Mouse (Mus musculus) gastrocnemius, postnatal 36 days (tissue): ENCODE measurements at regions not wholly inside any gene's neighbourhood (a gene's known extent, or its start where the extent isn't known, plus 50 kb on each side); places are given as distances from the start of the nearest gene placed in this dataset.

ENCODE experiments used
- DNase-seq, 2 experiments: peaks; one replicate each; pipeline ENCODE4 v3.0.0; 2022
- intact Hi-C: fragments of 180-260 bp; cut with DNase I; formaldehyde crosslinking; loops from one replicate; pipeline ENCODE4 v1.15.1; 2025

DNA sequence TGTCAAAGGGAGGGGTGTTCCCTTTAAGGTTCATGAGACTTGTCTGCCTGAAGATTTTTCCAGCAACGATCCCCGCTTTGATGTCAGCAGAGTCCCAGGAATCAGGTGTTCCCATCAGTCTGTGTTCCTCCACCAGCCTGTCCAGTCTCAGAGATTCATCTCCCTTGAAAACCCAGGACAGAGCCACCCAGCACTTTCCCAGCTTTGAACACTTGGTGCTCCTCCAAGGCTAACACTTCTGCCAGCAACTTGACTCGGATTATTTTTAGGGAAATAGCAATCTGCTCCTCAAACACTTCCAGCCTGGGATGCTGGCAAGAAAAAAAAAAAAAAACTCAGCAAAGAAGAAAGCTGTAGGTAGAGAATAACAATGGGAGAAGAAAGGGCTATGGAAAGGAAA, 170.7 kb downstream of the Dyrk2 start:
- DNase-seq = no peak
- intact Hi-C loops = no loop called here

DNA sequence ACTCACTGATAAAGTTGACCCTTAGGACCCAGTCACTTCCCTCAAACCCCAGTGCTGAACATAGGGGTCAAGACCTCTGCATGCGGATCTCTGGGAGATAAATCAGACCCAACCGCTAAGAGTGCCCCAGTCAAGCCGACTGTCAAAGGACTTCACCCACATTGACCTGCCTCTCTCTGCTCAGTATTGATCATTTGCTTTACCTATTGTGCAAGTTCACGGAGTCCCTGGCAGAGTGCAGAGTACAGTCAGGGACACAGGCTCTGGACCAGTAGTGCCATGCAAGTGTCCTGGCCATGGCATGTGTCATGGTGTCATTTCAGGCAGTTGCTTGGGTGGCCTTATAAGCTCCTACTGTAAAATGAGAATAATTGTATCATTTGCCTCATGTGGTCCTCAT, 169.9 kb downstream of the Dyrk2 start:
- intact Hi-C loops = no loop called here
- DNase-seq = no peak

DNA sequence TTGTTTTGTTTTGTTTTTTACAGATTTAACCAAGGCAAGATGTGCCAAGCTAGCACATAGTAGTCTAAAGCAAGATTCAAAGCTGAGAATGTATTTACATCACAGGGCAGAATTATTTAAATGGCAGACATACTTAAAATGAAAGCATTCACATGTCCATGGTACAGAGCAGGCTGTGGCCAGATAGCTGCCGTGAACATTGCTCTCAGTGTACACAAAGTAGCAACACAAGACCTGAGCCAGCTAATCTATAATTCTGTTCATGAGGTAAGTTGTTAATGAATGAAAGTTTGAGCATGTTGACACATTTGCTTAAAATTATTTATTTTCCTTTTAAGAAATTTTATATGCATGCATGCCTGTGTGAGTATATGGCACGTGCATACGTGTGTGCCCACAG, 164.0 kb downstream of the Dyrk2 start:
- intact Hi-C loops = no loop called here
- DNase-seq = no peak

DNA sequence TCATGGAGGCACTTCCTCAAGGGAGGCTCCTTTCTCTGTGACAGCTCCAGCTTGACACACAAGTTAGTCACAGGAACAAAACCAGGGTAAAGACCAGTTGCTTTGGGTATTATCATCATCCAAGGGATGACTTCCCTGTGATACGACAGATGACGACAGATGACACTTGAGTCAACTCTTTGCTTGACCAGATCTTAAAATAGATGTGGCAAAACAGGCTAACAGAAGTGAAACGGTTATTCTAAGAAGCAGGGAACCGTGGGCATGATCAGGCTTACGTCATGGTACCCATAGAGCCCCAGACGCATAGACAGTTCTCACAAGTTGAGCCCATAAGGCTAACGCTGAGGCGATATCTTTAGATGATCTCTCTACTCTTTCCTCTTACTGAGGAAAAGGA, 160.3 kb downstream of the Dyrk2 start:
- intact Hi-C loops = loop anchor here (5.0 to 10.0 kb wide), 2 partner anchors 67 to 115 kb away; no protein-coding TSS in a partner anchor

DNA sequence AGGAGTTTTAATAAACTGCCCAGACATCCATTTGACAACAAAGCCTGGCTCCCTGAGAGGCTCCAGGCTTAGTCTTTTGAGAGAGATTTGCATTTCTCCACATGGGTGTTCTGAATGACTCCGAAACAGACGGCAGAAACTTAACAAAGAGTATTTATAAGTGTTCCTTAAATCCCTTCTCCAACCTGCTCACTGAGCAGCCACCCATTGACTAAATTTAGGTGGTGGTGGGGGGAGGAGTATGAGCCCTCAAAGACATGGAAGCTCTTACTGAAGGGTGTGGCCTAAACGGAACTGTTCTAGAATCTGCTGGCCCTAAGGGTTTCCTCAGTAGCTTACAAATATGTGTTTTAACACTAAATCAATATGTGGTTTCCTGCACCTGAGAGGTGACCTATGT, 158.5 kb downstream of the Dyrk2 start:
- intact Hi-C loops = loop anchor here (5.0 to 10.0 kb wide), 2 partner anchors 69 to 117 kb away; no protein-coding TSS in a partner anchor
- DNase-seq = no peak

More for the DNA sequence above, 160.3 kb downstream of the Dyrk2 start:
- DNase-seq = no peak

DNA sequence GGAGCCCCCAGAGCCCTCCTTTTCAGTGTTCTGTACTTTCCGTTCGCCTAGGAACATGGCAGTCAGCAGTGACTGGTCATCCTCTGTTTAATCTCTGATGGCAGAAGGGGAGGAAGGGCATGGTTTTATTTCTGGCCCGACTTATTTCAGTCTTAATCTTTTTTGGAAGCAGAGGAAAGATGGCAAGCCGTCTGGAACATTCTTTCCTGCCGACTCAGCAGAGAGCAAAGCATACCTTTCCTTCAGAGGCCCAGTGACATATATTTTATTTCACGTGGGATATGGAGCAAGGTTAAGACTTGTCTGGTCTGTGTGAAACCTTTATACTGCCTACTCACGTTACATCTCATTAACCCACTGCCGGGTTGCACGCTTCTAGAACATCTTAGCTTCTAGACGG, 158.1 kb downstream of the Dyrk2 start:
- intact Hi-C loops = loop anchor here (5.0 to 10.0 kb wide), 2 partner anchors 70 to 117 kb away; no protein-coding TSS in a partner anchor
- peak in 1 of 2 experiments; percentile 9 for DNase-seq

DNA sequence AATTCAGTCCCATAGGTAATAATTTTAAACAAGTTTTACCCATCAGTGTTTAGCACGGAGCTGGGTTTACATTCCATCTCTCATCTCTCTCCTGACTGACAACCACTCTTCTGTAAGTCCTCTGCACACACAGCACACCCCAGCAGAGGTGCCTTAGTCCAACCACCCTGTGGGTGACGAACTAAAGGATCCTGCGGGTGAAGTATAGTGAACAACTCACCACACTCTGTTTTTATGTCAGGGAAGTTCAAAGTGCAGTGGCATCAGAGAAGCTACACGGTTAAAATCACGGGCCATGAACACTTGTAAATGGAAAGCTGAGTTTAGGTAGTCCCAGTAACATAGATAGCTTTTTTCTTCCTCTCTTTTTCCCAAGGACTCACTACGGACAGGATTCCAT, 157.1 kb downstream of the Dyrk2 start:
- intact Hi-C loops = loop anchor here (5.0 to 10.0 kb wide), 2 partner anchors 71 to 118 kb away; no protein-coding TSS in a partner anchor

DNA sequence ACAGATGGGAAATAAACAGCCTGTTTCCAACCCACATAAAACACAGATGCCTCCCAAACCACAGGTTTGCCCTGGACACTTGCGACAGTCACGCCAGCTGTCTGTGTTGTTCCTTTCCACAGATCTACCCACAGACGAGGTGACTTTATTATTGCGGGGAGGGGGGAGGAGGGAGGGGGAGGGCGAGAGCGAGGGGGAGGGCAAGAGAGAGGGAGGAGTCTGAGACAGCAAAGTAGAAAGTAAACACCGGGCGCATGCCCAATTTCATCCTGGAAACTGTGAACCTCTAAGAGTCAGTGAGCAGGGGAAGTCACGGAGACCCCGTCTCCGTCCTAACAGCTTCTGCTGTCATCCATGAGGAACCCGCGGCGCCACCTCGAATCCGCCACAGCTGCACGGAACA, 155.8 kb downstream of the Dyrk2 start:
- intact Hi-C loops = loop anchor here (5.0 to 10.0 kb wide), 2 partner anchors 72 to 119 kb away; no protein-coding TSS in a partner anchor
- DNase-seq = no peak

More for the DNA sequence above, 157.1 kb downstream of the Dyrk2 start:
- DNase-seq = no peak

DNA sequence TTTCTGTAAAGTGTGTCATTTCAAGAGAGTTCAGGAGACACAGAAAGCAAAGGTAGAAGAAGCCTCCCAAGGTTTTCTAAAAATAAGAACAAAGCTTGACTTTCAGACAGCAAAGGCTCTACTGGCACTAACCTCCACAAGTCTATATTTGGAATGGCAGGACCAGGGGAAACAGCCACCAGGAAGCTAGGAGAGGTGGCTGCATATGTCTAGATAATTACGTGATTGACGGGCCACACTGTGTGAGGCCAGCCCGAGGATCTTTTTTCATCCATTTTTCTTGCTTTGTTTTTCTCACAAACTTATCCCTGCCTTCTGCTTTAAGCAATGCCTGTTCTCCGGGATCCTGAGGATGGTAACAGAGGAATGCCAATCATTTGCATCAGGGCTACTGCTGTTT, 155.4 kb downstream of the Dyrk2 start:
- DNase-seq = no peak
- intact Hi-C loops = loop anchor here (5.0 to 10.0 kb wide), 2 partner anchors 72 to 120 kb away; no protein-coding TSS in a partner anchor

DNA sequence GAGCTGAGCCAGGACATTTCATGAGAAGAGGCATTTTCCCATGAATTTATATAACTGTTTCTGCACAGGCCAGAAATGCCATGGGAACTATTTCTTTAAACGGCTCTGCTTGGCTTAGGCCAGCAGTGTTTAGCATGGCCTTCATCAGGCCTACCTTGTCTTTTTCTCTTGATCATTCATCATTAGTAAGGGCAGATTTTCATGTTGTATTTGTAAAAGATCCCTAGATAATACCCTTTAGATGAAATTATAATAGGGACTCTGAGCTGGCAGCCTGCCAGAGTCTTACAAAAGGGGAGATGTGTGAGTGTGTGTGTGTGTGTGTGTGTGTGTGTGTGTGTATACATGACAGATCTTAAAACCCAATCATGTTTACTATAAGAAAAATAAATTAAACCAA, 149.4 kb downstream of the Dyrk2 start:
- intact Hi-C loops = no loop called here

DNA sequence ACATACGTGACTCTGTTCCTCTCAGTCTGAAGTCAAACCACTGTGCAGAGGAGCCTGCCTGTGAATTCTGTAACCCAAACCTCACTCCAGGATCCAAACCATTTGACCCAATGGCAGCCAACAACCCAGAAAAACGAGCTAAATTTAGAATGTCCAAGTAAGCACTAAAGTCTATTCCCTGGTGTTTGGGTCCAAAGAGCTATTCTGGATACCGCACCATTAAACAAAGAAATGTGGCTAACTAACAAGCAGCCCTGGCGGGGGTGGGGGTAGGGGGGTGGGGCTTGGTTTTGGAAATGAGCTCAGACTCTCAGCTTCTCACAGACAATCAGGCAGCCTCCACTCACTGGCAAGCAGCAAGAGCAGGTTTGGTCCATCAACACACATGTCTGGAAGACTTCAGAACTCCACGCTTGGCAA, 147.9 kb downstream of the Dyrk2 start:
- intact Hi-C loops = no loop called here
- DNase-seq = peak in 1 of 2 experiments; percentile 27

More for the DNA sequence above, 149.4 kb downstream of the Dyrk2 start:
- DNase-seq = no peak

DNA sequence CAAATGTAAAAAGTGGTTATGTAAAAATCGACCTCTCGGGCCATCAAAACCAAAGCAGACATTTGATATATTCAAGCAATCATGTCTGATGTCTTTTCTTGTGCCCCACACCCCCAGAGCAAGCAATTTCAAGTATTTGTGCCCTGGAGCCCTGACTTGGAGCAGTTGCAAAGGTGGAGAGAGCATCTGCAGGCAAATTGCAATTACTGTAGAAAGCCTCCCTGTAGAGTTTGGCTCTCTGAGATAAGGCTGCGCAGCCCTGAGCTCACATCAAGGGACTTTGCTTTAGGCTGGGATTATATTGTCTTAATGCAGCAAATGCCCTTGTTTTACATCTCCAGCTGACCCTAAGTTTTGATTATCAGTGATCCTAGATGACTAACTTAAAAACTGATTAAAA, 147.3 kb downstream of the Dyrk2 start:
- intact Hi-C loops = no loop called here
- DNase-seq = no peak

DNA sequence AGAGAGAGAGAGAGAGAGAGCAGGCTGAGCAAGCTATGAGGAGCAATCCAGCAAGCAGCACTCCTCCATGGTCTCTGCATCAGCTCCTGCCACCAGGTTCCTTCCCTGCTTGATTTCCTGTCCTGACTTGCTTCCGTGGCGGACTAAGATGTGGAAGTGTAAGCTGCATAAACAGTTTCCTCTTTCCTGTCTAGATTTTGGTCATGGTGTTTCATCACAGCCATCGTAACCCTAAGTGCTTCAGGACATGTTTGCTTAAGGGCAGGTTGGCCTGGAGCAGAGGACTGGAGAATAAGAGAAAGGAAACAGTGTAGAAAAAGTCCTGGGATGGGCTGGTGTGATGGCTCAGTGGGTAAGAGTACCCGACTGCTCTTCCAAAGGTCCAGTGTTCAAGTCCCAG, 133.9 kb downstream of the Dyrk2 start:
- intact Hi-C loops = no loop called here

DNA sequence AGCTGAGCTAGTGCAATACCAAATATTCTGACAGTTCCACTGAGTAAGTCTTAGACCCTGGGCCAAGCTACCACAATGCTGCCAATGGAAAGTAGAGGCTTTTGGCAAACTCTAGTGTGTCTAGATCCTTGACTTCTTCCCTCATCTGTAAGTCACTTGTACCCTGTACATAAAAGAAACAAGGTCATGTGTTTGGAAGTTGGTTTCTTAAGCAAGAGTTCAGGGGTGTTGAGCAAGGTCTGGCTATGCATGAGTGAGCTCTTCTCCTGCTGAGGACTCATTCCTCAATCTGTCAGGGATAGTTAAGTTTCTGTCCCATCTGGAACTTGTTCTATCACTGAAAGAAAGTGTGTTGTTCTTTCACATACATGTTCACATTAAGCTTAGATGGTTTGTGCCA, 132.9 kb downstream of the Dyrk2 start:
- DNase-seq = no peak
- intact Hi-C loops = no loop called here

More for the DNA sequence above, 133.9 kb downstream of the Dyrk2 start:
- no peak for DNase-seq

DNA sequence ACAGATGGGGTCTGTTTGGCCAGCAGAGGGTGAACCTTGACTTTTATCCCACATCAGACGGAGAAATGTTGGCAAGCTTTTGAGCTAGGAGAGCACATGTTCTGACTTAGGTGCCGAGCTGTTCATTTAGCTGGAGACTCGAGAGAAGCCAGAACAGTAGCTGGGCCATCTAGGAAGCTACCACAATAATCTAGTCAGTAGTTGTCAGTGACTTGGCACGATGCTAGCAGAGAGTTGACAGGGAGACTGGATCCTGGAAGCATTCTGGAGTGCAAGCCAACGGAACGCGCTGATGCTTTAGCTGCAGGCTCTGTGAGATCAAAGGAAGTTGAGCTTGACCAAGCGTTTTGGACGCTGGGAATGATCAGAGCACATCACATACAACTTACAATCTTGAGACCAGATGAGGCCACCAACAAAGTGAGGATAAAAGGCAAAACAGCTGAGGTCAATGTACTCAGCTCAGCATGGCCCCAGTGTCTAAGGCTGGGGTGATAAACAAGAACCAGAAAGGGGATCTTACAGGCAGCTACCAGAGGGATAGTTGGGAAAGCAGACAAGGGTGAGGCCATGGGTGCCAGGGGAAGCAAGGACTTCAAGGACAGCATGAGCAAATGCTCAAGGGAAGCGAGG, 130.0 kb downstream of the Dyrk2 start:
- DNase-seq = no peak
- intact Hi-C loops = no loop called here

DNA sequence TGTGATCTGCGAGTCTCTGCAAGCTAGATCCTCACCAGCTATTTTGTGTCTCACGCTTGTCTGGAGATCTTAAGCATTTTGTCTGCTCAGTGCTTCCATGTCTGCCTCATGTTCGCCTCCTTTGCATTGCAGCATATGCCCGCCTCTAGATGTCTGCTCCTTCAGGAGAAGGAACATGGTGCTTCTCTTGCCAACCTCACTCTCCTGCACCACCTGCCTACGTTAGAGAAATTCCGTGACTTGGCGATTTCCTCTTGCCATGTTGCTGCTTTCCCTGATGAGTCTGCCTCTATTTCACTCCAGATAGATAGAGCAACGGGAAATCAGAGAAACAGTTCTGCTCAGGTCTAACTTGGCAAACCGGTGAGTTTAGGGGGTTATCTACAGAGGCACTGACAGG, 126.2 kb downstream of the Dyrk2 start:
- DNase-seq = no peak
- intact Hi-C loops = no loop called here

DNA sequence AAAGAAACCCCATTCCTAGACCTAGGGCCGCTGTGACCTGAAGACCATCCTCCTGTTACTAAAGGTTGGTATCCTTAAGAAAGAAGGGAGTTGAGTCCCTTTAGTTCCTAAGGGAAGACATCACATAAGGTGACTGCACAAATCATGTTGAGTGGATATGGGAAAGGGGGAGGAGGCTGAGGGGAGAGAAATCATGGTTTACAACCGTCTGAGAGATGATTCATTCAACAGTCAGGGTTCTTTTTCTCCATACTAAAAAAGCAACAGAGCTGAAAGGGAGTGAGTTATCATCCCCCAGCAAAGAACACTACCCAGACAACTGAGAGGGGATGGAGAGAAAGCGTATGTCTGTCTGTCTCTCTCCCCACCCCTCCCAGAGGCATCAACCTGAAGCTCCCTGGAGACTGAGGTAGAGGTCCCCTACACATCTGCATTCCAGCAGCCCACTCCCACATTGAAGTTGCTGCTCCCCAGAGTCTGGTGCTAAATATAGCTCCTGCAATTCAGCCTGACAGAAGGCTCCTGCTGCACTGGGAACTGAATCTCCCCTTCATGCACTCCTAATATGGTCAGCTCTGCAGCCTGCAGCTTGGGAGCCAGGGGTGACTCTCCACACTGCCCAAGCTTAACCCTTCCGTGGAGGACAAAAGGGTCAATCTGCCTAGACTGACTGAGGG, 123.2 kb downstream of the Dyrk2 start:
- peak in 1 of 2 experiments; percentile 20 for DNase-seq
- intact Hi-C loops = no loop called here

DNA sequence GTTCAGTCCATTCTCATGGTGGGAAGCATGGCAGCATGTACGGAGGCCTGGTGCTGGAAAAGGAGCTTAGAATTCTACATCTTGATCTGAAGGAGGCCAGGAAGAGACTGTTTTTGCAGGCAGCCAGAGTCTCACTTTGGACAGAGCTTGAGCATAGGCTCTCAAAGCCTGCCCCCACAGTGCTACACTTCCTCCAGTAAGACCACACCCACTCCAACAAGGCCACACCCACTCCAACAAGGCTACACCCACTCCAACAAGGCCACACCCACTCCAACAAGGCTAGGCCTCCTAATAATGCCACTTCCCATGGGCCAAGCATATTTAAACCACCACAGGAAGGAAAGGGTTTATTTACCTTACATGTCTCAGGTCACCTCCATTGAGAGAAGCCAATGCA, 121.0 kb downstream of the Dyrk2 start:
- no peak for DNase-seq
- intact Hi-C loops = no loop called here

DNA sequence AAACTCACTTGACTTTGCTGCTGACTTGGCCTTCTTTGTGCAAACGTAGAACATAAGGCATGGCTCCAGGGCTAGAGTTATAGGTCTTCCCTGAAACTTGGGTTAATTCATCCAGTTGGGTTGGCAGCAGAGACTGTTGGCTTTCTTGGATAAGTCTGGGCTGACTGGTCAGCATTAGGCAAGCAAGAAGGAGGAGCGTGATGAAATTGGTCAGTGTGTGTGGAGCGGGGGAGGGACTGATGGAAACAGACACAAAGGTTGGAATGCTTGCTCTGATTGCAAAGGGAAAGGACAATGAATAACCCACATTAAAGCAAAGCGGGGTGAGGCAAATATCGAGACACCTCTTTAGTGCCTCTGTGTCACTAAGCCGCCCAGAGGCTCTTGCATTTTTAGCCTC, 120.3 kb downstream of the Dyrk2 start:
- DNase-seq = no peak

DNA sequence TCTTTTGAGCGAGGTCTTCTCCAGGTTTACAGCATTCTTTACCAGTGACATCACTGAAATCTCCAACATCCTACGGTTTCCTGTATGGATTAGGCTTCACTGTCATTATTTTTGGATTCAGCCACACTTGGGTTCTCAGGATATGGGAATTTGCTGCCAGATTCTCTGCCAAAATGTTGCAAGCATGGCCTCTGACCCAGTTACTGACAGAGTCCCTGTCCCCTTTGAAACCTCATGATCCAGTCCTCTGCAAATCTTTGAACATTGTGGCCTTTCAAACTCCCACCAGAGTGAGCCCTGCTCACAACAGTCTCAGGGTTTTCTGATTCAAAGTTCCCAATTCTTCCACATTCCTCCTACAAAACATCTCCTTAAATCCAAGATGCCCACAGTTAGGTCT, 118.9 kb downstream of the Dyrk2 start:
- intact Hi-C loops = no loop called here
- DNase-seq = no peak

More for the DNA sequence above, 120.3 kb downstream of the Dyrk2 start:
- intact Hi-C loops = no loop called here

DNA sequence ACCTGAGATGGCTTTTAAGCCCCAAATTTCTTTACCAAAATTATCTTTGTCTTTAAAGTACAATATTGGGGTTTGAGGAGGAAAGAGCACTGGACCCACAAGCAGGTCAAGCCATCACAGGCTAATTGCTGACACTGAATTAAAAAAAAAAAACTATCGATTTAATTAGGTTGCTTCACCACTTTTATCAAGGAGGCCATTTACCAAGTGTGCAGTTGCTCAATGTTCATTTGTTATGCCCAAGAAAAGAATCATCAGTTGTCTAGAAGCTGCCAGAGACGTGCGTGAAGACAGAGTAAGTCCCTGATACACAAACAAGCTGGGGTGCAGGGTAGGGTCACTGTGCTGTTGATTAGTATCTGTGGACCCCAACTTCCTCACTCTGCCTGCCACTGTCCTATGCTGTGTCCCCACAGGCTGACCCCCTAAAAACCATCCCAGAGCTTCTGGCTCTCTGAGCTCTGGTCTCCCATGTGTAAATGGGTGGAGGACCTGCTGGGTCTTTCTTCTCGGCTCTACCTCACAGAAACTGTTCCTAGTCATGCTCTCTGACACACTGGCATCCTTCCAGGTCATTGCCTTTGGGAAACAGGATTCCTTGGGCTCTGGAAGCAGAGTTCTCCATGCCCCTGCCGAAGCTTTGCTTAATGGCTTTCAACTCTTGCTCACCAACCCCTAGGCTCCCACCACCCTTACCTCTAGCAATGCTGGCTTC, 116.8 kb downstream of the Dyrk2 start:
- no peak for DNase-seq
- intact Hi-C loops = no loop called here
